Mouse (Mus musculus) midbrain, embryonic 11.5 days (tissue): Measurements from ENCODE around the gene Prtn3. TPM values are rescaled to one million over a fixed set of nuclear protein-coding genes. Genes with fewer than 3 reads are reported as not detected.

Experiments
- ATAC-seq: fragments of 200-750 bp; cut with Nextera tagmentation; 2 replicates; pipeline ENCODE4 v1.8.0; 2017; ENCODE audit warnings: moderate TSS enrichment, moderate library complexity; ENCODE audit not compliant: low FRiP score
- DNase-seq: peaks from one replicate; pipeline ENCODE4 v3.0.0; 2015; ENCODE audit warnings: low spot score; ENCODE audit errors: missing footprints
- H3K27ac ChIP-seq: fragments of 300-500 bp; sonication (generic); 2 replicates; pipeline ENCODE4 v1.5.1; 2014; ENCODE audit warnings: low read depth, low read length
- H3K27me3 ChIP-seq: fragments of 300-500 bp; sonication (generic); 2 replicates; pipeline ENCODE4 v1.6.1; 2014; ENCODE audit warnings: mild to moderate bottlenecking, low read length, moderate library complexity, mixed read lengths; ENCODE audit not compliant: control insufficient read depth, insufficient read depth
- H3K36me3 ChIP-seq: fragments of 300-500 bp; sonication (generic); 2 replicates; pipeline ENCODE4 v1.6.1; 2014; ENCODE audit warnings: mild to moderate bottlenecking, low read length, moderate library complexity, mixed read lengths; ENCODE audit not compliant: control insufficient read depth, insufficient read depth
- H3K4me1 ChIP-seq: fragments of 300-500 bp; sonication (generic); 2 replicates; pipeline ENCODE4 v1.6.1; 2014; ENCODE audit warnings: low read length; ENCODE audit not compliant: control insufficient read depth, insufficient read depth
- H3K4me2 ChIP-seq: fragments of 300-500 bp; sonication (generic); 2 replicates; pipeline ENCODE4 v1.6.1; 2014; ENCODE audit warnings: mild to moderate bottlenecking, moderate library complexity
- H3K4me3 ChIP-seq: fragments of 300-500 bp; sonication (generic); 2 replicates; pipeline ENCODE4 v1.5.1; 2014; ENCODE audit warnings: low read depth, low read length
- H3K9ac ChIP-seq: fragments of 300-500 bp; sonication (generic); 2 replicates; pipeline ENCODE4 v1.6.1; 2014; ENCODE audit warnings: low read length
- H3K9me3 ChIP-seq: fragments of 300-500 bp; sonication (generic); 2 replicates; pipeline ENCODE4 v1.6.1; 2016; ENCODE audit warnings: low read length; ENCODE audit not compliant: control insufficient read depth
- WGBS: fragments of 180-500 bp; shearing (Covaris S2); extraction: QIAGEN DNeasy Blood & Tissue Kit; methylation state at CpG from one replicate; pipeline ENCODE4 v1.1.7; 2014; 5-methylcytosine and 5-hydroxymethylcytosine counted together
- polyA plus RNA-seq: library from polyadenylated mRNA; unstranded; fragments of >200 nt; fragmentation: Nextera tagmentation; extraction: Ambion mirVana; gene quantifications from 2 replicates; pipeline ENCODE4 v1.2.1, GENCODE M21; 2014

Gene Prtn3
- 11.9 and 12.1 TPM in 2 replicates for polyA plus RNA-seq

GRCm38 (mm10) chr10:79874290-79874862, at the start of gene Prtn3, which contains the start of gene Plppr3:
Gene Prtn3, plus strand, starts transcription at chr10:79874476.
Gene Plppr3, minus strand, starts transcription at chr10:79874634.
- Histone ChIP-seq H3K9me3 (no peaks in the 10 kb centered on the region), H3K36me3 (peaks cover 12% of the 10 kb centered on the region), H3K4me2 (peak within 1 kb of the TSS; percentile 80), H3K27ac (peak within 1 kb of the TSS; percentile 87), H3K4me3 (peak within 1 kb of the TSS; percentile 80), H3K27me3 (no peaks in the 10 kb centered on the region), H3K4me1 (peaks cover 13% of the 10 kb centered on the region), H3K9ac (peak within 1 kb of the TSS; percentile 96)
- DNase-seq (peak; percentile 98), ATAC-seq (peak; percentile 92)
- under 1% methylated on average over 48 of the region's 57 CpGs for WGBS

DNA sequence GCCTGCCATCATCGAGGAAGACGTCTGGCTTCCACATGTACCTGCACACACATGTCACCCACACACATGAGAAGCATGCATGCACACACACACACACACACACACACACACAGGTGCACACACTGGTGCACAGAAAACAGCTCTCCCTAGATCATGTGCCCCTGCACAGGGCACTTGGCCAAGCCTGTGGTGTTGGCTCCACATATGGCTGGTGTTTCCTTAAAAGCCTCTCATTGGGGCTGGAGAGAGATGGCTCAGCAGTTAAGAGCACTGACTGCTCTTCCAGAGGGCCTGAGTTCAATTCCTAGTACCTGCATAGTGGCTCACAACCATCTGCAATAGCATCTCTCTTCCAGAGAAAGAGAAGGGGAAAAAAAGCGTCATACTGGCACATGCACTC, 42.7 kb upstream of the Prtn3 start:
- H3K9ac ChIP-seq: no peak overlapping the region
- no peak for DNase-seq
- H3K36me3 ChIP-seq: no peaks in the 10 kb centered on the region
- H3K27ac ChIP-seq: no peak overlapping the region
- H3K9me3 ChIP-seq: no peaks in the 10 kb centered on the region
- no peak overlapping the region for H3K4me2 ChIP-seq
- H3K4me3 ChIP-seq: no peak overlapping the region
- no peak for ATAC-seq
- 84% methylated on average over 3 of the region's 3 CpGs for WGBS
- H3K27me3 ChIP-seq: no peaks in the 10 kb centered on the region
- no peaks in the 10 kb centered on the region for H3K4me1 ChIP-seq

DNA sequence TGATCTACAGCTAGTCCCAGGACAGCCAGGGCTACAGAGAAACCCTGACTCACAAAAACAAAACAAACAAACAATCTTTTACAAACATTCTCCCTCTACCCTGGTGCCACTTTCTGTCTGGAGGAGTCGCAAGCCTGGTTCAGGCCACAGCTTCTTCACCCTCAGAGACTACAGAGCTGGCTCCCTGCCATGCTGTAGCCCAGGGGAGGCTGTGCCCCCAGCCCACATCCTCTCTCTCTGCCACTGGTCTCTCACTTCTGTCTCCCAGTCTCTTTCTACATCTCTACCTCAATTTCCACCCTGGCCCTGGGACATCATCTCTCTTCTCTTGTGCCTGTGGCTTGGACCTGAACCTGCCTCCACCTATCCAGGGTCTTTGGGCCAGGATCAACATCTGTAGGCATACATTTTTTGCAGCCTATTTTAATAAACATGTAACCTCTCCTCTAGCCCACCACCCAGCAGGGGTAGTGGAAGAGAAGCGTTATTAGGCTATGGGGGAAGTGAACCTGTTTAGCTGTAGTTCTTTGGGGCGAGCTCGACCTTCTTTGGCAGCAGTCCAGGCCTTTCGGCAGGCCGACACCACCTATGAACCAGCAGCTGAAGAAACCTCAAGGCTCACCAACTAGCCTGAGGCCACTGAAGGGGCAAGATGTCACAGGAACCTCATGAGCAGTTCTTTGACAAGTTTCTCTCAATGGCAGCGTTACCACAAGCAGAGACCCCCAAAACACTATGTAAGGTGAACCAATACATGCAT, 42.1 kb upstream of the Prtn3 start:
- 84% methylated on average over 7 of the region's 7 CpGs for WGBS
- Histone ChIP-seq H3K4me3 (no peak overlapping the region), H3K27ac (no peak overlapping the region), H3K4me2 (no peak overlapping the region), H3K9me3 (no peaks in the 10 kb centered on the region), H3K27me3 (no peaks in the 10 kb centered on the region), H3K9ac (no peak overlapping the region), H3K36me3 (no peaks in the 10 kb centered on the region), H3K4me1 (no peaks in the 10 kb centered on the region)
- ATAC-seq (no peak), DNase-seq (no peak)

- H3K4me1 ChIP-seq: no peaks in the 10 kb centered on the region
- WGBS: 76% methylated on average over 9 of the region's 9 CpGs
- H3K27me3 ChIP-seq: no peaks in the 10 kb centered on the region
- no peak for ATAC-seq
- no peak overlapping the region for H3K9ac ChIP-seq
- no peaks in the 10 kb centered on the region for H3K9me3 ChIP-seq
- H3K36me3 ChIP-seq: no peaks in the 10 kb centered on the region
- H3K27ac ChIP-seq: no peak overlapping the region
- no peak overlapping the region for H3K4me2 ChIP-seq
- no peak for DNase-seq
- H3K4me3 ChIP-seq: no peak overlapping the region
These were observed 41.5 kb upstream of the Prtn3 start for GRCm38 (mm10) chr10:79832786-79833181.

GRCm38 (mm10) chr10:79834769-79835398, 39.4 kb upstream of the Prtn3 start:
- no peak overlapping the region for H3K4me2 ChIP-seq
- no peaks in the 10 kb centered on the region for H3K27me3 ChIP-seq
- no peak overlapping the region for H3K9ac ChIP-seq
- H3K4me3 ChIP-seq: no peak overlapping the region
- H3K36me3 ChIP-seq: no peaks in the 10 kb centered on the region
- DNase-seq: peak; percentile 97
- ATAC-seq: peak; percentile 77
- H3K9me3 ChIP-seq: no peaks in the 10 kb centered on the region
- H3K27ac ChIP-seq: no peak overlapping the region
- 24% methylated on average over 9 of the region's 9 CpGs for WGBS
- no peaks in the 10 kb centered on the region for H3K4me1 ChIP-seq

- ATAC-seq (no peak), DNase-seq (no peak)
- Histone ChIP-seq H3K27ac (no peak overlapping the region), H3K27me3 (no peaks in the 10 kb centered on the region), H3K36me3 (no peaks in the 10 kb centered on the region), H3K4me3 (no peak overlapping the region), H3K9me3 (no peaks in the 10 kb centered on the region), H3K4me1 (peaks cover 8% of the 10 kb centered on the region; the same call in 1 of the 2 replicates), H3K4me2 (no peak overlapping the region), H3K9ac (no peak overlapping the region)
- WGBS: 93% methylated on average over 3 of the region's 3 CpGs
These were observed 37.4 kb upstream of the Prtn3 start for GRCm38 (mm10) chr10:79836918-79837317.

DNA sequence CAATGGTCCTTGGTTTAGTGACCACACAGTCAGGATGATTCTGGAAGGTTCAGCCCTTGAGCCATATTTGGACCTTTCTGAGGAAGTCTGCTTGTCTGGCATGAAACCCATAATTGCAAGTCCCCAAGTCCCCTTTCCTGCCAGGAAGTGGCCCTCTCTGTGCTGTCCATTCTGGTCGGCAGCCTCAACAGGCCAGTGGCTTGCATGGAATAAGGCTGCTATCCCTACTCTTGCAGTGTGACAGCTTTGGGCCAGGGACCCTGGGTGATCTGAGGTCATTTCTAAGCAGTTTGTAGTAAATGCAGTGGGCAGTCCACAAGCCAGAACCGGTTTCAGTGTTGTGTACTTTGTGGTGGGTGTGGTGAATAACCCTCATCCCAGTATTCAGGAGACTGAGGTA, 36.1 kb upstream of the Prtn3 start:
- ATAC-seq (no peak), DNase-seq (no peak)
- Histone ChIP-seq H3K27me3 (no peaks in the 10 kb centered on the region), H3K4me1 (peaks cover 8% of the 10 kb centered on the region; the same call in 1 of the 2 replicates), H3K36me3 (no peaks in the 10 kb centered on the region), H3K27ac (no peak overlapping the region), H3K4me3 (no peak overlapping the region), H3K4me2 (no peak overlapping the region), H3K9ac (no peak overlapping the region), H3K9me3 (no peaks in the 10 kb centered on the region)
- 69% methylated on average over 2 of the region's 2 CpGs for whole genome bisulfite sequencing

DNA sequence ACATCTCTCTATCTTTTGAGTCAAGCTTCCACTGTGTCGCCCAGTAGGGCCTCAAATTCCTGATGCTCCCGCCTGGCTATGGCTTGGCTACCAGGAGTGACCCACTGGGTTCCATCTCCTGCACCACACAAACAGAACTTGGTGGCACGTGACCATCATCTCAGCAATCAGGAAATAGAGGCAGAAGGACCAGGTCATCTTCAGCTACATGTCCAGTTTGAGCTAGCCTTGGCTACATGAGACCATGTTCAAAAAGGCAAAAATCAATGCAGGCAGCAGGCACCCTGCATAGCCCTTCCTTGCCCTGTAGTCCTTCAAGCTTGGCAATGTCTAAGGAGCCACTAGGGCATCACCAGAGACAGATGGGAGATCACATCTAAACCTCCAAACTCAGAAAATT, 34.2 kb upstream of the Prtn3 start:
- H3K9ac ChIP-seq: no peak overlapping the region
- ATAC-seq: no peak
- no peak overlapping the region for H3K4me3 ChIP-seq
- no peaks in the 10 kb centered on the region for H3K9me3 ChIP-seq
- peaks cover 8% of the 10 kb centered on the region; the same call in 1 of the 2 replicates for H3K4me1 ChIP-seq
- H3K27ac ChIP-seq: peak overlapping the region; percentile 65
- H3K27me3 ChIP-seq: no peaks in the 10 kb centered on the region
- WGBS: 84% methylated on average over 3 of the region's 3 CpGs
- no peak for DNase-seq
- no peak overlapping the region for H3K4me2 ChIP-seq
- no peaks in the 10 kb centered on the region for H3K36me3 ChIP-seq
